Mouse (Mus musculus): Measurements from ENCODE around the gene Dpp8.

GRCm38 (mm10) chr9:65070587-65070986 is 38.4 kb downstream of the Dpp8 start:
- TF ChIP-seq POLR2A (IDR thresholded peaks at IDR 0.05; ENCODE audit: low read depth, low read length) (no peak), CTCF (conservative IDR thresholded peaks at IDR 0.05; ENCODE audit: insufficient read depth, insufficient read length, low read depth, low read length) (no peak)
